In genomic region chr16:20199501-20200201, GRCm38 (mm10) we compare ENCODE assay signal across 18 mouse cellular contexts. TPM values are rescaled to one million over a fixed set of nuclear protein-coding genes. Genes with fewer than 3 reads are reported as not detected.
DNase-seq lines count a peak whose midpoint lies in the region; TF ChIP-seq lines count a peak whose summit lies in the region.
"Had no signal": no experiment of that assay in that cellular context is flagged by ENCODE, and none has a peak within 500 bp of the region (broad histone marks: within the 10 kb centered on the region; RNA-seq: fewer than 3 reads in every experiment).

No protein-coding gene starts in this region.

- H3K36me3 ChIP-seq in heart, adult 2 months (ENCODE audit: control insufficient read depth, insufficient read depth, low read length): no peaks in the 10 kb centered on the region; the same call in 1 of the 2 replicates
- peaks cover 13% of the 10 kb centered on the region for H3K36me3 ChIP-seq in small intestine, adult 2 months (ENCODE audit: control insufficient read depth, insufficient read depth, low read length)

- H3K27me3 ChIP-seq in heart, adult 2 months (ENCODE audit: control insufficient read depth, insufficient read depth, low read length): no peaks in the 10 kb centered on the region; the same call in 1 of the 2 replicates
- H3K27me3 ChIP-seq in small intestine, adult 2 months (ENCODE audit: control insufficient read depth, insufficient read depth, low read length): no peaks in the 10 kb centered on the region
- H3K27me3 ChIP-seq: forebrain, embryonic 13.5 days; liver, embryonic 12.5 days; neural tube, embryonic 12.5 days; Patski had no signal

- no peak overlapping the region for H3K27ac ChIP-seq in heart, adult 2 months
- no peak overlapping the region for H3K27ac ChIP-seq in small intestine, adult 2 months (ENCODE audit: insufficient read depth, low read depth, low read length)
- H3K27ac ChIP-seq: forebrain, embryonic 13.5 days; heart, embryonic 10.5 days; limb, embryonic 10.5 days; liver, embryonic 12.5 days; neural tube, embryonic 12.5 days had no signal

- WGBS in heart, adult 2 months: 91% methylated on average over 5 of the region's 5 CpGs
- 35% methylated on average over 5 of the region's 5 CpGs for WGBS in small intestine, adult 2 months

- H3K4me1 ChIP-seq in heart, adult 2 months (ENCODE audit: control insufficient read depth, insufficient read depth, low read length): no peaks in the 10 kb centered on the region
- peaks cover 3% of the 10 kb centered on the region; the same call in 1 of the 2 replicates for H3K4me1 ChIP-seq in small intestine, adult 2 months (ENCODE audit: control insufficient read depth, insufficient read depth, insufficient read length, low read length)
- H3K4me1 ChIP-seq: forebrain, embryonic 13.5 days; heart, embryonic 10.5 days; limb, embryonic 10.5 days; liver, embryonic 12.5 days; neural tube, embryonic 12.5 days had no signal

- H3K4me3 ChIP-seq in heart, adult 2 months: no peak overlapping the region
- no peak overlapping the region for H3K4me3 ChIP-seq in small intestine, adult 2 months (ENCODE audit: low read depth, low read length)
- H3K4me3 ChIP-seq: forebrain, embryonic 13.5 days; heart, embryonic 10.5 days; limb, embryonic 10.5 days; liver, embryonic 12.5 days; neural tube, embryonic 12.5 days had no signal

- no peak for TF ChIP-seq EP300 in heart, adult 2 months (IDR thresholded peaks at IDR 0.05; ENCODE audit: insufficient read depth, low read depth, low read length)

- H3K9ac ChIP-seq in heart, adult 2 months (ENCODE audit: low read depth, low read length): no peak overlapping the region
- H3K9ac ChIP-seq: forebrain, embryonic 13.5 days; liver, embryonic 12.5 days; neural tube, embryonic 12.5 days had no signal

- TF ChIP-seq POLR2A in heart, adult 2 months (IDR thresholded peaks at IDR 0.05; ENCODE audit: insufficient read depth, low read depth, low read length): no peak
- TF ChIP-seq POLR2A in small intestine, adult 2 months (IDR thresholded peaks at IDR 0.05; ENCODE audit: low read depth, low read length): no peak

- no peak for DNase-seq in heart, adult 2 months
- no peak for DNase-seq in heart, adult 11 months
- peak; percentile 5 for DNase-seq in thymus, postnatal 0 days (ENCODE audit: low spot score)
- no peak for DNase-seq in thymus, adult 18-20 months
- DNase-seq in R1 (ENCODE audit: low read depth, low spot score): peak; percentile 46
- DNase-seq in spleen, postnatal 4 days (ENCODE audit: low spot score in 2 of 2): no peak
- no peak for DNase-seq in urinary bladder, postnatal 25 days (ENCODE audit: low spot score)
- DNase-seq: cerebellum, adult 11 months; gastrocnemius, postnatal 14 days; heart, postnatal 36 days had no signal

- intact Hi-C loops in heart, adult 2 months (cut with DNase I): no loop called here

- no peaks in the 10 kb centered on the region for H3K79me2 ChIP-seq in heart, adult 2 months (replicated peaks; ENCODE audit: control insufficient read depth, insufficient read depth, low read length)

- 0 out of 2 replicates have a peak, but pooled peaks have one; percentile 14 for TF ChIP-seq CTCF in heart, adult 2 months (IDR thresholded peaks at IDR 0.05)
- TF ChIP-seq CTCF in small intestine, adult 2 months (IDR thresholded peaks at IDR 0.05; ENCODE audit: extremely low read depth, insufficient read length, insufficient replicate concordance, low read depth, low read length): peak; percentile 18; the same call in 1 of the 2 replicates

RNA-seq across cellular contexts. Expression of gene Map6d1, which starts 41.5 kb away (rescaled TPM):
- 1 to 10 TPM; 1.0 to 1.6 TPM for total RNA-seq in heart, adult 2 months (2021)
- 0.23 and 0.67 TPM in 2 replicates for polyA plus RNA-seq in heart, adult 2 months (2012; rRNA removed)
- 0.05 and 0.10 TPM in 2 replicates for polyA plus RNA-seq in thymus, postnatal 0 days (2015; fragmentation: Nextera tagmentation; extraction: Ambion mirVana)
- polyA plus RNA-seq in small intestine, adult 2 months (2012; rRNA removed): 0.05 and 0.10 TPM in 2 replicates
- total RNA-seq: megakaryocyte, adult 5-6 weeks had no signal

RNA-seq across cellular contexts. Expression of gene Yeats2, which starts 58.8 kb away (rescaled TPM):
- 1 to 10 TPM; 7.7 to 8.7 TPM for total RNA-seq in heart, adult 2 months (2021)
- polyA plus RNA-seq in heart, adult 2 months (2012; rRNA removed): 7.2 and 15.4 TPM in 2 replicates
- 8.9 and 9.9 TPM in 2 replicates for polyA plus RNA-seq in thymus, postnatal 0 days (2015; fragmentation: Nextera tagmentation; extraction: Ambion mirVana)
- 4.5 and 7.3 TPM in 2 replicates for polyA plus RNA-seq in small intestine, adult 2 months (2012; rRNA removed)

Comparison
In these comparisons a context has a peak if more than half of its experiments do, and no peak if none do; other contexts are left out.
1. DNase-seq: peak in thymus, postnatal 0 days (single experiment) and R1 (single experiment); none in heart, adult 2 months (0 of 2), heart, adult 11 months (single experiment), thymus, adult 18-20 months (0 of 2), spleen, postnatal 4 days (0 of 2) and urinary bladder, postnatal 25 days (single experiment).